Mouse (Mus musculus): ENCODE results near the gene Dok5. TPM values are rescaled to one million over a fixed set of nuclear protein-coding genes. Genes with fewer than 3 reads are reported as not detected.

Dok5 gene
- polyA plus RNA-seq, 1 experiment from 2014 or later = 1.9 TPM

- no peaks in the 10 kb centered on the region for H3K9me3 ChIP-seq (ENCODE audit: control insufficient read depth, low read length)
- H3K36me3 ChIP-seq (ENCODE audit: control insufficient read depth, insufficient read depth, low read length) = no peaks in the 10 kb centered on the region
- H3K4me3 ChIP-seq (ENCODE audit: low read depth, low read length) = no peak overlapping the region
- no peaks in the 10 kb centered on the region for H3K4me1 ChIP-seq (replicated peaks; ENCODE audit: control insufficient read depth, insufficient read depth, low read length)
- DNase-seq (ENCODE audit: low spot score) (no peak), ATAC-seq (replicated peaks; ENCODE audit: low FRiP score) (no peak)
- no peak overlapping the region for H3K9ac ChIP-seq (ENCODE audit: low read depth, low read length)
- H3K27me3 ChIP-seq (replicated peaks; ENCODE audit: control insufficient read depth, insufficient read depth, low read length) = no peaks in the 10 kb centered on the region
- no peak overlapping the region for H3K27ac ChIP-seq (ENCODE audit: low read depth, low read length)
- WGBS = 81% methylated on average over 6 of the region's 6 CpGs
- no peak overlapping the region for H3K4me2 ChIP-seq
These were observed 133.2 kb downstream of the Dok5 start for GRCm38 (mm10) chr2:170864820-170865219.

- ATAC-seq (replicated peaks; ENCODE audit: low FRiP score) (no peak), DNase-seq (ENCODE audit: low spot score) (no peak)
- H3K4me3 ChIP-seq (ENCODE audit: low read depth, low read length) = no peak overlapping the region
- H3K4me2 ChIP-seq = no peak overlapping the region
- no peaks in the 10 kb centered on the region for H3K36me3 ChIP-seq (ENCODE audit: control insufficient read depth, insufficient read depth, low read length)
- H3K9me3 ChIP-seq (ENCODE audit: control insufficient read depth, low read length) = no peaks in the 10 kb centered on the region
- H3K27me3 ChIP-seq (replicated peaks; ENCODE audit: control insufficient read depth, insufficient read depth, low read length) = no peaks in the 10 kb centered on the region
- H3K9ac ChIP-seq (ENCODE audit: low read depth, low read length) = no peak overlapping the region
- no peaks in the 10 kb centered on the region for H3K4me1 ChIP-seq (replicated peaks; ENCODE audit: control insufficient read depth, insufficient read depth, low read length)
- H3K27ac ChIP-seq (ENCODE audit: low read depth, low read length) = no peak overlapping the region
- WGBS = 78% methylated on average over 15 of the region's 15 CpGs
These were observed 139.0 kb downstream of the Dok5 start for GRCm38 (mm10) chr2:170870566-170870965.

GRCm38 (mm10) chr2:170871469-170871868 is 139.9 kb downstream of the Dok5 start:
- Histone ChIP-seq H3K4me3 (ENCODE audit: low read depth, low read length) (no peak overlapping the region), H3K27ac (ENCODE audit: low read depth, low read length) (no peak overlapping the region), H3K9ac (ENCODE audit: low read depth, low read length) (no peak overlapping the region), H3K27me3 (replicated peaks; ENCODE audit: control insufficient read depth, insufficient read depth, low read length) (no peaks in the 10 kb centered on the region), H3K4me2 (no peak overlapping the region), H3K36me3 (ENCODE audit: control insufficient read depth, insufficient read depth, low read length) (no peaks in the 10 kb centered on the region), H3K4me1 (replicated peaks; ENCODE audit: control insufficient read depth, insufficient read depth, low read length) (no peaks in the 10 kb centered on the region), H3K9me3 (ENCODE audit: control insufficient read depth, low read length) (no peaks in the 10 kb centered on the region)
- no peak for DNase-seq (ENCODE audit: low spot score)
- no peak for ATAC-seq (replicated peaks; ENCODE audit: low FRiP score)
- WGBS = 84% methylated on average over 3 of the region's 3 CpGs

- Histone ChIP-seq H3K4me3 (ENCODE audit: low read depth, low read length) (no peak overlapping the region), H3K27me3 (replicated peaks; ENCODE audit: control insufficient read depth, insufficient read depth, low read length) (0 out of 2 replicates have a peak, but pooled peaks cover under 1% of the 10 kb centered on the region), H3K9me3 (ENCODE audit: control insufficient read depth, low read length) (no peaks in the 10 kb centered on the region), H3K36me3 (ENCODE audit: control insufficient read depth, insufficient read depth, low read length) (no peaks in the 10 kb centered on the region), H3K4me1 (replicated peaks; ENCODE audit: control insufficient read depth, insufficient read depth, low read length) (no peaks in the 10 kb centered on the region), H3K27ac (ENCODE audit: low read depth, low read length) (no peak overlapping the region), H3K9ac (ENCODE audit: low read depth, low read length) (no peak overlapping the region), H3K4me2 (no peak overlapping the region)
- DNase-seq (ENCODE audit: low spot score) = peak; percentile 51
- WGBS = 12% methylated on average over 8 of the region's 8 CpGs
- ATAC-seq (replicated peaks; ENCODE audit: low FRiP score) = no peak
These were observed 141.8 kb downstream of the Dok5 start for GRCm38 (mm10) chr2:170873382-170873781.

- peak; percentile 60 for DNase-seq (ENCODE audit: low spot score)
- Histone ChIP-seq H3K27ac (ENCODE audit: low read depth, low read length) (no peak overlapping the region), H3K4me3 (ENCODE audit: low read depth, low read length) (no peak overlapping the region), H3K9ac (ENCODE audit: low read depth, low read length) (no peak overlapping the region), H3K36me3 (ENCODE audit: control insufficient read depth, insufficient read depth, low read length) (no peaks in the 10 kb centered on the region), H3K27me3 (replicated peaks; ENCODE audit: control insufficient read depth, insufficient read depth, low read length) (peaks cover 2% of the 10 kb centered on the region; the same call in 1 of the 2 replicates), H3K9me3 (ENCODE audit: control insufficient read depth, low read length) (no peaks in the 10 kb centered on the region), H3K4me2 (no peak overlapping the region), H3K4me1 (replicated peaks; ENCODE audit: control insufficient read depth, insufficient read depth, low read length) (no peaks in the 10 kb centered on the region)
- no peak for ATAC-seq (replicated peaks; ENCODE audit: low FRiP score)
- 2% methylated on average over 4 of the region's 4 CpGs for WGBS
These were observed 145.9 kb downstream of the Dok5 start for GRCm38 (mm10) chr2:170877515-170877914.

- no peaks in the 10 kb centered on the region for H3K36me3 ChIP-seq (ENCODE audit: control insufficient read depth, insufficient read depth, low read length)
- H3K9ac ChIP-seq (ENCODE audit: low read depth, low read length) = no peak overlapping the region
- ATAC-seq (replicated peaks; ENCODE audit: low FRiP score) (0 out of 2 replicates have a peak, but pooled peaks have one; percentile 30), DNase-seq (ENCODE audit: low spot score) (no peak)
- no peak overlapping the region for H3K4me2 ChIP-seq
- 65% methylated on average over 5 of the region's 5 CpGs for WGBS
- H3K27ac ChIP-seq (ENCODE audit: low read depth, low read length) = no peak overlapping the region
- H3K9me3 ChIP-seq (ENCODE audit: control insufficient read depth, low read length) = no peaks in the 10 kb centered on the region
- no peaks in the 10 kb centered on the region for H3K4me1 ChIP-seq (replicated peaks; ENCODE audit: control insufficient read depth, insufficient read depth, low read length)
- H3K27me3 ChIP-seq (replicated peaks; ENCODE audit: control insufficient read depth, insufficient read depth, low read length) = peaks cover 2% of the 10 kb centered on the region; the same call in 1 of the 2 replicates
- no peak overlapping the region for H3K4me3 ChIP-seq (ENCODE audit: low read depth, low read length)
These were observed 146.3 kb downstream of the Dok5 start for GRCm38 (mm10) chr2:170877936-170878335.

GRCm38 (mm10) chr2:170884209-170884801 is 152.7 kb downstream of the Dok5 start:
- H3K27ac ChIP-seq (ENCODE audit: low read depth, low read length) = no peak overlapping the region
- H3K4me3 ChIP-seq (ENCODE audit: low read depth, low read length) = no peak overlapping the region
- no peak overlapping the region for H3K9ac ChIP-seq (ENCODE audit: low read depth, low read length)
- DNase-seq (ENCODE audit: low spot score) (no peak), ATAC-seq (replicated peaks; ENCODE audit: low FRiP score) (no peak)
- 57% methylated on average over 4 of the region's 4 CpGs for WGBS
- H3K9me3 ChIP-seq (ENCODE audit: control insufficient read depth, low read length) = no peaks in the 10 kb centered on the region
- H3K4me2 ChIP-seq = no peak overlapping the region
- H3K36me3 ChIP-seq (ENCODE audit: control insufficient read depth, insufficient read depth, low read length) = no peaks in the 10 kb centered on the region
- no peaks in the 10 kb centered on the region; the same call in 1 of the 2 replicates for H3K27me3 ChIP-seq (replicated peaks; ENCODE audit: control insufficient read depth, insufficient read depth, low read length)
- no peaks in the 10 kb centered on the region for H3K4me1 ChIP-seq (replicated peaks; ENCODE audit: control insufficient read depth, insufficient read depth, low read length)

- no peak for DNase-seq (ENCODE audit: low spot score)
- whole genome bisulfite sequencing = 45% methylated on average over 9 of the region's 9 CpGs
- Histone ChIP-seq H3K36me3 (ENCODE audit: control insufficient read depth, insufficient read depth, low read length) (no peaks in the 10 kb centered on the region), H3K27ac (ENCODE audit: low read depth, low read length) (no peak overlapping the region), H3K9ac (ENCODE audit: low read depth, low read length) (no peak overlapping the region), H3K4me2 (no peak overlapping the region; the same call in 1 of the 2 replicates), H3K4me3 (ENCODE audit: low read depth, low read length) (no peak overlapping the region), H3K4me1 (replicated peaks; ENCODE audit: control insufficient read depth, insufficient read depth, low read length) (no peaks in the 10 kb centered on the region), H3K9me3 (ENCODE audit: control insufficient read depth, low read length) (no peaks in the 10 kb centered on the region), H3K27me3 (replicated peaks; ENCODE audit: control insufficient read depth, insufficient read depth, low read length) (no peaks in the 10 kb centered on the region)
- ATAC-seq (replicated peaks; ENCODE audit: low FRiP score) = no peak
These were observed 156.4 kb downstream of the Dok5 start for GRCm38 (mm10) chr2:170887984-170888383.

- Histone ChIP-seq H3K4me3 (ENCODE audit: low read depth, low read length) (no peak overlapping the region), H3K27me3 (replicated peaks; ENCODE audit: control insufficient read depth, insufficient read depth, low read length) (no peaks in the 10 kb centered on the region), H3K9ac (ENCODE audit: low read depth, low read length) (no peak overlapping the region), H3K9me3 (ENCODE audit: control insufficient read depth, low read length) (no peaks in the 10 kb centered on the region), H3K4me1 (replicated peaks; ENCODE audit: control insufficient read depth, insufficient read depth, low read length) (no peaks in the 10 kb centered on the region), H3K36me3 (ENCODE audit: control insufficient read depth, insufficient read depth, low read length) (no peaks in the 10 kb centered on the region), H3K4me2 (no peak overlapping the region), H3K27ac (ENCODE audit: low read depth, low read length) (no peak overlapping the region)
- ATAC-seq (replicated peaks; ENCODE audit: low FRiP score) (no peak), DNase-seq (ENCODE audit: low spot score) (no peak)
- 80% methylated on average over 8 of the region's 8 CpGs for WGBS
These were observed 163.5 kb downstream of the Dok5 start for GRCm38 (mm10) chr2:170895096-170895495.

Data from liver, embryonic 11.5 days (tissue).